Mouse (Mus musculus): ENCODE measurements around the gene Pdcd1lg2. TPM values are rescaled to one million over a fixed set of nuclear protein-coding genes. Genes with fewer than 3 reads are reported as not detected.
A peak's percentile ranks its signal among the peaks of the same experiment; 100 is the strongest.

Pdcd1lg2 gene
- polyA plus RNA-seq, 1 experiment: not detected

- no peaks in the 10 kb centered on the region for H3K79me2 ChIP-seq (ENCODE audit: control insufficient read depth, insufficient read depth)
Observed at GRCm38 (mm10) chr19:29498842-29499456, 88.2 kb downstream of the Pdcd1lg2 start.

GRCm38 (mm10) chr19:29500333-29500732 is 89.6 kb downstream of the Pdcd1lg2 start:
- H3K79me2 ChIP-seq (ENCODE audit: control insufficient read depth, insufficient read depth): no peaks in the 10 kb centered on the region
- peaks cover 4% of the 10 kb centered on the region for H3K27me3 ChIP-seq (ENCODE audit: control insufficient read depth, insufficient read depth, insufficient read length)
- H3ac ChIP-seq (ENCODE audit: control insufficient read depth, insufficient read length): no peak overlapping the region
- no peaks in the 10 kb centered on the region for H3K36me3 ChIP-seq (ENCODE audit: control insufficient read depth, insufficient read depth)
- TF ChIP-seq MYOD1 (IDR thresholded peaks at IDR 0.05; ENCODE audit: control insufficient read depth in 1 of 3, insufficient read length in 2 of 3, low read depth in 2 of 3) (no peak), CEBPB (IDR thresholded peaks at IDR 0.05; ENCODE audit: insufficient read depth, poor library complexity, severe bottlenecking) (no peak), E2F4 (IDR thresholded peaks at IDR 0.05; ENCODE audit: insufficient read depth) (no peak), MYOG (IDR thresholded peaks at IDR 0.05; ENCODE audit: control insufficient read depth in 1 of 3, insufficient read depth in 1 of 3, insufficient read length in 2 of 3, low read depth in 2 of 3) (no peak), MAX (IDR thresholded peaks at IDR 0.05; ENCODE audit: low read depth) (no peak), SRF (IDR thresholded peaks at IDR 0.05; ENCODE audit: control insufficient read depth, insufficient read length, low read depth) (no peak), USF1 (IDR thresholded peaks at IDR 0.05; ENCODE audit: low read depth) (no peak), TCF3 (IDR thresholded peaks at IDR 0.05; ENCODE audit: insufficient read length, low read depth) (no peak), POLR2A (IDR thresholded peaks at IDR 0.05; ENCODE audit: insufficient read length, low read depth) (no peak)
- no peak overlapping the region for H3K4me3 ChIP-seq
- H3K4me2 ChIP-seq (ENCODE audit: low read depth): no peak overlapping the region

More at GRCm38 (mm10) chr19:29498842-29499456, 88.2 kb downstream of the Pdcd1lg2 start:
- H3ac ChIP-seq (ENCODE audit: control insufficient read depth, insufficient read length): no peak overlapping the region
- peaks cover 5% of the 10 kb centered on the region for H3K27me3 ChIP-seq (ENCODE audit: control insufficient read depth, insufficient read depth, insufficient read length)
- H3K36me3 ChIP-seq (ENCODE audit: control insufficient read depth, insufficient read depth): no peaks in the 10 kb centered on the region
- no peak overlapping the region for H3K4me2 ChIP-seq (ENCODE audit: low read depth)
- no peak for TF ChIP-seq MAX (IDR thresholded peaks at IDR 0.05; ENCODE audit: low read depth)
- no peak for TF ChIP-seq TCF3 (IDR thresholded peaks at IDR 0.05; ENCODE audit: insufficient read length, low read depth)
- TF ChIP-seq POLR2A (IDR thresholded peaks at IDR 0.05; ENCODE audit: insufficient read length, low read depth): no peak
- TF ChIP-seq MYOG (IDR thresholded peaks at IDR 0.05; ENCODE audit: control insufficient read depth in 1 of 3, insufficient read depth in 1 of 3, insufficient read length in 2 of 3, low read depth in 2 of 3): no peak
- TF ChIP-seq SRF (IDR thresholded peaks at IDR 0.05; ENCODE audit: control insufficient read depth, insufficient read length, low read depth): no peak
- TF ChIP-seq POLR2AphosphoS2 (IDR thresholded peaks at IDR 0.05; ENCODE audit: insufficient read length, low read depth): no peak
- no peak for TF ChIP-seq E2F4 (IDR thresholded peaks at IDR 0.05; ENCODE audit: insufficient read depth)
- no peak for TF ChIP-seq USF1 (IDR thresholded peaks at IDR 0.05; ENCODE audit: low read depth)
- no peak for TF ChIP-seq MYOD1 (IDR thresholded peaks at IDR 0.05; ENCODE audit: control insufficient read depth in 1 of 3, insufficient read length in 2 of 3, low read depth in 2 of 3)
- TF ChIP-seq REST (IDR thresholded peaks at IDR 0.05; ENCODE audit: insufficient read depth, insufficient read length): no peak
- TF ChIP-seq TCF12 (IDR thresholded peaks at IDR 0.05; ENCODE audit: insufficient read depth, poor library complexity, severe bottlenecking): no peak
- TF ChIP-seq CEBPB (IDR thresholded peaks at IDR 0.05; ENCODE audit: insufficient read depth, poor library complexity, severe bottlenecking): no peak
- H3K4me3 ChIP-seq: no peak overlapping the region

- H3K4me2 ChIP-seq (ENCODE audit: low read depth): peak overlapping the region; percentile 58
- H3K4me3 ChIP-seq: no peak overlapping the region
- H3K36me3 ChIP-seq (ENCODE audit: control insufficient read depth, insufficient read depth): no peaks in the 10 kb centered on the region
- TF ChIP-seq USF1 (IDR thresholded peaks at IDR 0.05; ENCODE audit: low read depth): no peak
- TF ChIP-seq POLR2A (IDR thresholded peaks at IDR 0.05; ENCODE audit: insufficient read length, low read depth): no peak
- no peak for TF ChIP-seq REST (IDR thresholded peaks at IDR 0.05; ENCODE audit: insufficient read depth, insufficient read length)
- TF ChIP-seq POLR2AphosphoS2 (IDR thresholded peaks at IDR 0.05; ENCODE audit: insufficient read length, low read depth): no peak
- no peak for TF ChIP-seq SRF (IDR thresholded peaks at IDR 0.05; ENCODE audit: control insufficient read depth, insufficient read length, low read depth)
- no peak for TF ChIP-seq TCF3 (IDR thresholded peaks at IDR 0.05; ENCODE audit: insufficient read length, low read depth)
- no peak for TF ChIP-seq TCF12 (IDR thresholded peaks at IDR 0.05; ENCODE audit: insufficient read depth, poor library complexity, severe bottlenecking)
- no peak for TF ChIP-seq E2F4 (IDR thresholded peaks at IDR 0.05; ENCODE audit: insufficient read depth)
- TF ChIP-seq MYOD1 (IDR thresholded peaks at IDR 0.05; ENCODE audit: control insufficient read depth in 1 of 3, insufficient read length in 2 of 3, low read depth in 2 of 3): no peak
- no peak for TF ChIP-seq CEBPB (IDR thresholded peaks at IDR 0.05; ENCODE audit: insufficient read depth, poor library complexity, severe bottlenecking)
- no peaks in the 10 kb centered on the region for H3K79me2 ChIP-seq (ENCODE audit: control insufficient read depth, insufficient read depth)
- H3ac ChIP-seq (ENCODE audit: control insufficient read depth, insufficient read length): no peak overlapping the region
- peaks cover 4% of the 10 kb centered on the region for H3K27me3 ChIP-seq (ENCODE audit: control insufficient read depth, insufficient read depth, insufficient read length)
Observed at GRCm38 (mm10) chr19:29501106-29501505, 90.4 kb downstream of the Pdcd1lg2 start.

- no peak for TF ChIP-seq REST (IDR thresholded peaks at IDR 0.05; ENCODE audit: insufficient read depth, insufficient read length)
- TF ChIP-seq CEBPB (IDR thresholded peaks at IDR 0.05; ENCODE audit: insufficient read depth, poor library complexity, severe bottlenecking): no peak
- no peak for TF ChIP-seq POLR2AphosphoS2 (IDR thresholded peaks at IDR 0.05; ENCODE audit: insufficient read length, low read depth)
- no peak for TF ChIP-seq MAX (IDR thresholded peaks at IDR 0.05; ENCODE audit: low read depth)
- TF ChIP-seq MYOD1 (IDR thresholded peaks at IDR 0.05; ENCODE audit: control insufficient read depth in 1 of 3, insufficient read length in 2 of 3, low read depth in 2 of 3): no peak
- H3K36me3 ChIP-seq (ENCODE audit: control insufficient read depth, insufficient read depth): no peaks in the 10 kb centered on the region
- H3K4me3 ChIP-seq: no peak overlapping the region
- peaks cover 4% of the 10 kb centered on the region for H3K27me3 ChIP-seq (ENCODE audit: control insufficient read depth, insufficient read depth, insufficient read length)
- no peaks in the 10 kb centered on the region for H3K79me2 ChIP-seq (ENCODE audit: control insufficient read depth, insufficient read depth)
- peak overlapping the region; percentile 58 for H3K4me2 ChIP-seq (ENCODE audit: low read depth)
- H3ac ChIP-seq (ENCODE audit: control insufficient read depth, insufficient read length): no peak overlapping the region
Observed at GRCm38 (mm10) chr19:29501507-29501906, 90.8 kb downstream of the Pdcd1lg2 start.

- Histone ChIP-seq H3K27me3 (ENCODE audit: control insufficient read depth, insufficient read depth, insufficient read length) (peaks cover 4% of the 10 kb centered on the region), H3K4me2 (ENCODE audit: low read depth) (no peak overlapping the region), H3K79me2 (ENCODE audit: control insufficient read depth, insufficient read depth) (no peaks in the 10 kb centered on the region), H3ac (ENCODE audit: control insufficient read depth, insufficient read length) (no peak overlapping the region), H3K36me3 (ENCODE audit: control insufficient read depth, insufficient read depth) (no peaks in the 10 kb centered on the region), H3K4me3 (no peak overlapping the region)
- TF ChIP-seq TCF12 (IDR thresholded peaks at IDR 0.05; ENCODE audit: insufficient read depth, poor library complexity, severe bottlenecking) (no peak), E2F4 (IDR thresholded peaks at IDR 0.05; ENCODE audit: insufficient read depth) (no peak), POLR2AphosphoS2 (IDR thresholded peaks at IDR 0.05; ENCODE audit: insufficient read length, low read depth) (no peak), MAX (IDR thresholded peaks at IDR 0.05; ENCODE audit: low read depth) (no peak), REST (IDR thresholded peaks at IDR 0.05; ENCODE audit: insufficient read depth, insufficient read length) (no peak), SRF (IDR thresholded peaks at IDR 0.05; ENCODE audit: control insufficient read depth, insufficient read length, low read depth) (no peak), MYOD1 (IDR thresholded peaks at IDR 0.05; ENCODE audit: control insufficient read depth in 1 of 3, insufficient read length in 2 of 3, low read depth in 2 of 3) (no peak), POLR2A (IDR thresholded peaks at IDR 0.05; ENCODE audit: insufficient read length, low read depth) (no peak), USF1 (IDR thresholded peaks at IDR 0.05; ENCODE audit: low read depth) (no peak), CEBPB (IDR thresholded peaks at IDR 0.05; ENCODE audit: insufficient read depth, poor library complexity, severe bottlenecking) (no peak), TCF3 (IDR thresholded peaks at IDR 0.05; ENCODE audit: insufficient read length, low read depth) (no peak), MYOG (IDR thresholded peaks at IDR 0.05; ENCODE audit: control insufficient read depth in 1 of 3, insufficient read depth in 1 of 3, insufficient read length in 2 of 3, low read depth in 2 of 3) (no peak)
Observed at GRCm38 (mm10) chr19:29504131-29504530, 93.4 kb downstream of the Pdcd1lg2 start.
